Mouse (Mus musculus) liver, embryonic 16.5 days (tissue): ENCODE measurements at regions not wholly inside any gene's neighbourhood (a gene's known extent, or its start where the extent isn't known, plus 50 kb on each side); places are given as distances from the start of the nearest gene placed in this dataset.

Experiments
- ATAC-seq: fragments of 200-750 bp; cut with Nextera tagmentation; 2 replicates; pipeline ENCODE4 v1.8.0; 2017; ENCODE audit warnings: low read depth, mild to moderate bottlenecking, moderate number of reproducible peaks, moderate library complexity
- H3K27ac ChIP-seq: fragments of 300-500 bp; sonication (generic); 2 replicates; pipeline ENCODE4 v1.5.1; 2014; ENCODE audit warnings: mild to moderate bottlenecking, low read length
- H3K27me3 ChIP-seq: fragments of 300-500 bp; sonication (generic); 2 replicates; pipeline ENCODE4 v1.6.1; 2014; ENCODE audit warnings: low read depth, low read length, mixed read lengths; ENCODE audit not compliant: control insufficient read depth, insufficient read depth
- H3K36me3 ChIP-seq: fragments of 300-500 bp; sonication (generic); 2 replicates; pipeline ENCODE4 v1.6.1; 2014; ENCODE audit warnings: mild to moderate bottlenecking; ENCODE audit not compliant: control insufficient read depth, insufficient read depth
- H3K4me1 ChIP-seq: fragments of 300-500 bp; sonication (generic); 2 replicates; pipeline ENCODE4 v1.6.1; 2014; ENCODE audit warnings: low read depth, low read length, mixed read lengths; ENCODE audit not compliant: control insufficient read depth
- H3K4me2 ChIP-seq: fragments of 300-500 bp; sonication (generic); 2 replicates; pipeline ENCODE4 v1.6.1; 2014; ENCODE audit warnings: low read depth, low read length, mixed read lengths
- H3K4me3 ChIP-seq: fragments of 300-500 bp; sonication (generic); 2 replicates; pipeline ENCODE4 v1.5.1; 2014; ENCODE audit warnings: low read depth, mild to moderate bottlenecking, low read length
- H3K9ac ChIP-seq: fragments of 300-500 bp; sonication (generic); 2 replicates; pipeline ENCODE4 v1.6.1; 2014; ENCODE audit warnings: low read depth, low read length
- H3K9me3 ChIP-seq: fragments of 300-500 bp; sonication (generic); replicated peaks from 2 replicates; pipeline ENCODE4 v1.6.1; 2016; ENCODE audit warnings: low read length; ENCODE audit not compliant: control insufficient read depth
- WGBS: fragments of 180-500 bp; shearing (Covaris S2); extraction: QIAGEN DNeasy Blood & Tissue Kit; methylation state at CpG from one replicate; pipeline ENCODE4 v1.1.7; 2014; ENCODE audit not compliant: insufficient replicate concordance; 5-methylcytosine and 5-hydroxymethylcytosine counted together

DNA sequence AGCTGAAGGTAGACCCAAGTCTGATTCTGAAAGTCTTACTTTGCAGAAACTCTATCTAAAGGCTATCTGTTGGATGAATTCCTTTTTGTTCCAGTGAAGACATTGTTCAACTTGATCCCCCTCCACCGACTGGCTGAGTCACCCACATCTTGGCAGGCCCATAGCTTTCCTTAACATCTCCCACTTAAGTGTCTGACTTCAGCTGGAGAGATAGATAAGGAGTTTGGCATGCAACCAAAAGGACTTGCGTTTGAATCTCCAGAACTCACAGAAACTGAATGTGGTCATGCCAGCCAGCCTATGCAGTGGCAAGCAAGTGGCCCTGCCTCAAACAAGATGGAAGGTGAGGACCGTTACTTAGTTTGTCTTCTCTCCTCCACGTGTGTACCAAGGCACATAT is 457.3 kb upstream of the Tbx3 start:
- no peak for ATAC-seq
- Histone ChIP-seq H3K4me2 (no peak overlapping the region), H3K9me3 (no peaks in the 10 kb centered on the region), H3K27ac (no peak overlapping the region), H3K9ac (no peak overlapping the region), H3K36me3 (no peaks in the 10 kb centered on the region), H3K27me3 (no peaks in the 10 kb centered on the region), H3K4me1 (no peaks in the 10 kb centered on the region), H3K4me3 (no peak overlapping the region)
- WGBS = 46% methylated on average over 4 of the region's 4 CpGs

DNA sequence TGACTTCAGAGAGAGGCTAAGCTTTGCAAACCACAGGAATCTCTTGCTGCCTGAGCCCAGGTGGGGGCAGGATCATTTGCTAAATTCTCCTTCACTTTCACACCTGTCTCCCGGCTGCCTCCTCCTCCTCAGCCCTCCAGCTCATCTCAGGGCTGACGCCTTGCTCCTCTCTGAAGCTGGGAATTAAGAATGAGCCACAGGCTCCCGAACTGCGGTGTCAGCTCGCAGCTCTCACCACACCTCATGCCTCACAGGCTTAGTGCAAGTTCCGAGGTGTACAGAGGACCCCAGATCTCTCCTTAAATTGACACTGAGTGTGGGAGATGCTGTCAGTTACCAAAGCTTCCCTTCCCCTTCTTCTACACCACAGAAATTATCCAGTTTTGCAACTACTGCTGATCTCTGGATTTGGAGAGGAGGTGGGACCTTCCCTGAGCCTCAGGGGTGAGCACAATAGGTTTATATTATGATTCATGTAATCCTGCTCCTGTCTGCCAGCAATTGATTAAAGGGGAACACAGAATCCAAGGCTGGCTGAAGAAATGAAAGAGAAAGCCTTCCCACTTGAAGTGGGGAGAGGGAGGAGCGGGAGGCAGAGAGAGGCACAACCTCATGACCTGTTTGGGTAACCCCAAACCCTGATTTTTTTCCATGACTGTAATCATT is 456.6 kb upstream of the Tbx3 start:
- Histone ChIP-seq H3K36me3 (no peaks in the 10 kb centered on the region), H3K9me3 (no peaks in the 10 kb centered on the region), H3K27ac (no peak overlapping the region), H3K9ac (no peak overlapping the region), H3K27me3 (no peaks in the 10 kb centered on the region), H3K4me1 (no peaks in the 10 kb centered on the region), H3K4me3 (no peak overlapping the region), H3K4me2 (no peak overlapping the region)
- no peak for ATAC-seq
- 29% methylated on average over 7 of the region's 7 CpGs for WGBS

DNA sequence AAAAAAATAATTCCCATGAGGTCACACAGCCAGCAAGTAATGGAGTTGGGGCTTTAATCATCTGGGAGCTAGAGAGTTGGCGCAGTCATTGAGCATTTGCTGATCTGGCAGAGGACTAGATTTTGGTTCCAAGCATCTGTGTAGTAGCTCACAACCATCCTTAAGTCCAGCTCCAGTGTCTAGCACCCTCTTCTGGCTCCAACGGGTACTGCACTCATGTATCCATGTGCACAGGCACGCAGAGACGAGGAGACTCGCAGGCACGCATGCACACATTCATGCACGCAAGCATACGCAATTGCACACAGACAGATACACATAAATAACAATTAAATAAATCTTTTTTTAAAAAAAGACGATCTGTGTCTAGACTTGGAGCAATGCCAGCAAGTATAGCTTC is 455.5 kb upstream of the Tbx3 start:
- no peak for ATAC-seq
- Histone ChIP-seq H3K36me3 (no peaks in the 10 kb centered on the region), H3K4me2 (no peak overlapping the region), H3K9ac (no peak overlapping the region), H3K4me3 (no peak overlapping the region), H3K9me3 (no peaks in the 10 kb centered on the region), H3K27me3 (no peaks in the 10 kb centered on the region), H3K4me1 (no peaks in the 10 kb centered on the region), H3K27ac (no peak overlapping the region)
- 75% methylated on average over 9 of the region's 9 CpGs for WGBS

DNA sequence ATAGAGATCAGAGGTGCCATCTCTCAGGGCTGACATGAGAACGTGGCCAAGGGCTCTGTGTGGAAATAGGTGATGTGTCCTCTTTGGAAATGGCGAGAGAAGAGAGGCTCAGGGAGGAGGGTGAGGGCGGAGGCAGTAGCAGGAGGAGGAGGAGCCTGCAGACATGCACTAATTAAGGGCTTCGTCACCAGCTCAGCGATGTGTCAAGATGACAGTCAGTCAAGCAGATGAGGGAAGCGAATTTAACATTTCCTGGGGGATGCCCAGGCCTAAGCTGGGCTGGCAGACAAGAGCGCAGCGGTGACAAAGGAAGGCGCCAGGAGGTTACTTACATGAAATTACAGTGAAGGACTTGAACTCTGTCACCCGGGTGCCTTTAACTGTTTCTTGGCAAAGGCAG is 455.1 kb upstream of the Tbx3 start:
- 63% methylated on average over 10 of the region's 10 CpGs for WGBS

DNA sequence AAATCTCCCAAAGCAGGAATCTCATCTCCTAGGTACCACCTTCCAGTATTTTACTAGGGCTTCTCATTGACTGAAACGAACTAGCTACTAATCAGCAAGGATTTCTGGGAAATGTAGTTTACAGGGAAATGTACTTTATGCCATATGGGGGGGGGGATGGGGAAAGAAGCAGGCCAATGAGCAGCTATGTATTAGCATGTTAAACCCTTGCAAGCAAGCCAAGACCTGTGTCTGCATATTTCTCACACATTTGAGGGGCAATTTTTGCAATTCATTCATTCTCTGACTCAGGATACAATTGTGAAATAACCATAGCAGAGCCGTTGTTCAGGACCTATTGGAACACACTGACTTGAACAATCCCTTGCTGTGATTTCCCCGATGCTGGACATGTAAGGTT is 454.3 kb upstream of the Tbx3 start:
- H3K4me3 ChIP-seq = no peak overlapping the region
- H3K27me3 ChIP-seq = no peaks in the 10 kb centered on the region
- H3K4me2 ChIP-seq = no peak overlapping the region
- no peaks in the 10 kb centered on the region for H3K4me1 ChIP-seq
- no peak overlapping the region for H3K9ac ChIP-seq
- H3K27ac ChIP-seq = no peak overlapping the region
- ATAC-seq = no peak
- H3K9me3 ChIP-seq = no peaks in the 10 kb centered on the region
- WGBS = 32% methylated on average over 3 of the region's 3 CpGs
- no peaks in the 10 kb centered on the region for H3K36me3 ChIP-seq

More for the DNA sequence above, 455.1 kb upstream of the Tbx3 start:
- Histone ChIP-seq H3K4me1 (no peaks in the 10 kb centered on the region), H3K27me3 (no peaks in the 10 kb centered on the region), H3K36me3 (no peaks in the 10 kb centered on the region), H3K4me2 (no peak overlapping the region), H3K4me3 (no peak overlapping the region), H3K9ac (no peak overlapping the region), H3K9me3 (no peaks in the 10 kb centered on the region), H3K27ac (no peak overlapping the region)
- ATAC-seq = no peak

DNA sequence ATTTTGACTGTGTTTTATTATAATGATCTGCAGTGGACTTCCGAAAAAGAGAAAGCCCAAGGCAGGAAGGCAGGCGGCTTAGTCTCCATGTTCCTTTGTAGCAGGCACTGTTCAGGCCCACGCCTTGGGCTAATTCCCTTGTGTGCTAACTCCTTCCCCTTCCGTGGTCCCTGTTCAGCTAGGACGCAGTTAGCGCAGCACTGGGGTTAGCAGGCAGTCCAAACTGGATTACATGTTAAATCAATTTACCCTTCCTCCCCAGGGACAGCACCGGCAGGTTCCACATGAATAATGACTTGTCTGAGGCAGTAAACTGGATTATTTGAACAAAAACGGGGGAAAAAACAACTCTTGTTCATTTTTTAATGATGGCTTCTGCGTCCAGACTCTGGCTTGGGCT is 453.4 kb upstream of the Tbx3 start:
- Histone ChIP-seq H3K27ac (no peak overlapping the region), H3K36me3 (no peaks in the 10 kb centered on the region), H3K4me3 (no peak overlapping the region), H3K4me2 (no peak overlapping the region), H3K4me1 (no peaks in the 10 kb centered on the region), H3K9me3 (no peaks in the 10 kb centered on the region), H3K9ac (no peak overlapping the region), H3K27me3 (no peaks in the 10 kb centered on the region)
- WGBS = 58% methylated on average over 9 of the region's 9 CpGs
- ATAC-seq = no peak

DNA sequence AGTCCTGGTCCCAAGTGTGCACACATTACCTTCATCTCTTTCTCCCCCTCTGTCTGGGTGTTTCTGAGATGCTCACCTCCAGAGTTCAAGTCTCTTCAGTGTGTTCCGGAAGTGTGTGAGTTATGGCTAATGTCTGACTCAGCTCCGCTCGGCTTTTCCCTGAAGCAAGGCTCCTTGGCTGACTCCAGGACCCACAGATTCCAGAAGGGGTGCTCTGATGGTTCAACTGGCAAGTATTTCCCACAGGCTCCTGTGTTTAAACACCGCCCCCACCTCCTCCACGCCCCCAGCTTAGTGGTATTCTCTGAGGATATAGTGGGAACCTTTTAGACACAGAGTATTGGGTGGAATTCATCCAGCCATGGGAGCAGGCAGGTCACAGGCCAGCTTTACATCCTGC is 441.8 kb upstream of the Tbx3 start:
- Histone ChIP-seq H3K36me3 (no peaks in the 10 kb centered on the region), H3K4me3 (no peak overlapping the region), H3K27ac (no peak overlapping the region), H3K9me3 (no peaks in the 10 kb centered on the region), H3K27me3 (no peaks in the 10 kb centered on the region), H3K9ac (no peak overlapping the region), H3K4me1 (no peaks in the 10 kb centered on the region), H3K4me2 (no peak overlapping the region)
- ATAC-seq = no peak
- 64% methylated on average over 5 of the region's 5 CpGs for WGBS

DNA sequence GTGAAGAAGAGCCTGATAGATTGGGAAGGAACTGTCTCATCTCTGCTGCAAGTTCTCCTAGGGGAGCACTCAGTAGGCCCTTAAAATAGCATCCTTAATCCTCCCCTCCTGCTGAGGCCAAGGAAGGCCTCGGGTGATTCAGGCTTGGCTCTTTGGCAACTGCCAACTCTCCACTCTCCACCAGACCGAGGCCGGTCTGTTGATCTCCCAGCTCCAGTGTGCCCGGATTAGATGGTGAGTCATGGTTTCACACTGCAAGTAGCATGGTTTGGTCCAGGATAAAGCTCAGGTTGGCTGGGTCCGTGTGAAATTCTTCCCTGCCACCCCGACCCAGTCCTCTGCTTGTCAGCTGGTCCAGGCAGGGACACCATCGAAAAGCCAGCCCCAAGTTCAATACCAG is 437.5 kb upstream of the Tbx3 start:
- no peak overlapping the region for H3K4me2 ChIP-seq
- 63% methylated on average over 7 of the region's 7 CpGs for WGBS
- ATAC-seq = no peak
- no peaks in the 10 kb centered on the region for H3K4me1 ChIP-seq
- H3K27ac ChIP-seq = no peak overlapping the region
- H3K9me3 ChIP-seq = no peaks in the 10 kb centered on the region
- H3K9ac ChIP-seq = no peak overlapping the region
- H3K36me3 ChIP-seq = no peaks in the 10 kb centered on the region
- H3K4me3 ChIP-seq = no peak overlapping the region
- H3K27me3 ChIP-seq = no peaks in the 10 kb centered on the region

DNA sequence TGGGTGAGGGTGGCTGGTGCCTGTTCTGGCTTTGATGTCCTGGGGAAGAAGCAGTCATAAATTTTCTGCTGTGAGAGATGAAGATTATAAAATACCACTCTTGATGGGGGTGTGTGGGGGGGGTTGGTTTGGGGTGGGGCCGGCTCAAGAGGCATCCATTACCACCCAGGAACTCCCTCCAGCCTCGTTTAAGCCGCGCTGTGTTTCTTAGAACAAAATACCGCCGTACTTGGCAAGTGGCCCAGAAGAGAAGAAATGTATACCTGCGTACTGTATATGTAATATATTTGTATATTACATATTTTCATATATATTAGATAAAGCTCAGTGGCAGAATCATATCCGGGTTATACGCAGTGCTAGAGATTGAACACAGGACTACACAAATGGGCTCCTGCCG is 434.6 kb upstream of the Tbx3 start:
- no peaks in the 10 kb centered on the region for H3K9me3 ChIP-seq
- no peaks in the 10 kb centered on the region for H3K36me3 ChIP-seq
- H3K4me1 ChIP-seq = no peaks in the 10 kb centered on the region
- H3K4me2 ChIP-seq = no peak overlapping the region
- no peak for ATAC-seq
- H3K9ac ChIP-seq = no peak overlapping the region
- no peak overlapping the region for H3K4me3 ChIP-seq
- no peak overlapping the region for H3K27ac ChIP-seq
- no peaks in the 10 kb centered on the region for H3K27me3 ChIP-seq
- 58% methylated on average over 10 of the region's 10 CpGs for WGBS
